Mouse (Mus musculus) small intestine, adult 2 months (tissue): ENCODE data around the gene Nbea.

ENCODE experiments used
- CTCF ChIP-seq: fragments of 200-500 bp; IDR thresholded peaks from 2 replicates; pipeline ENCODE4 v1.5.1; 2012; ENCODE audit warnings: low read depth, mild to moderate bottlenecking, control low read depth, inconsistent platforms, low read length, moderate library complexity, mixed read lengths; ENCODE audit not compliant: insufficient replicate concordance, insufficient read length; ENCODE audit errors: extremely low read depth
- POLR2A ChIP-seq: fragments of 200-500 bp; IDR thresholded peaks from 2 replicates; pipeline ENCODE4 v1.6.1; 2012; ENCODE audit warnings: low read depth, mild to moderate bottlenecking, control low read depth, inconsistent platforms, low read length, moderate library complexity

- TF ChIP-seq CTCF (no peak), POLR2A (no peak)
Observed at GRCm38 (mm10) chr3:55664713-55665112, 518.8 kb downstream of the Nbea start.
